Mouse (Mus musculus): ENCODE data around the gene Il9r.

GRCm38 (mm10) chr11:32188881-32189280 is 11.2 kb downstream of the Il9r start:
- TF ChIP-seq CTCF (IDR thresholded peaks at IDR 0.05; ENCODE audit: low read depth, low read length), result no peak
- no peak for TF ChIP-seq POLR2A (IDR thresholded peaks at IDR 0.05; ENCODE audit: extremely low read depth, insufficient read depth, low read length)
